Comparison of ENCODE assay signal across 11 mouse cellular contexts in the genomic region with DNA sequence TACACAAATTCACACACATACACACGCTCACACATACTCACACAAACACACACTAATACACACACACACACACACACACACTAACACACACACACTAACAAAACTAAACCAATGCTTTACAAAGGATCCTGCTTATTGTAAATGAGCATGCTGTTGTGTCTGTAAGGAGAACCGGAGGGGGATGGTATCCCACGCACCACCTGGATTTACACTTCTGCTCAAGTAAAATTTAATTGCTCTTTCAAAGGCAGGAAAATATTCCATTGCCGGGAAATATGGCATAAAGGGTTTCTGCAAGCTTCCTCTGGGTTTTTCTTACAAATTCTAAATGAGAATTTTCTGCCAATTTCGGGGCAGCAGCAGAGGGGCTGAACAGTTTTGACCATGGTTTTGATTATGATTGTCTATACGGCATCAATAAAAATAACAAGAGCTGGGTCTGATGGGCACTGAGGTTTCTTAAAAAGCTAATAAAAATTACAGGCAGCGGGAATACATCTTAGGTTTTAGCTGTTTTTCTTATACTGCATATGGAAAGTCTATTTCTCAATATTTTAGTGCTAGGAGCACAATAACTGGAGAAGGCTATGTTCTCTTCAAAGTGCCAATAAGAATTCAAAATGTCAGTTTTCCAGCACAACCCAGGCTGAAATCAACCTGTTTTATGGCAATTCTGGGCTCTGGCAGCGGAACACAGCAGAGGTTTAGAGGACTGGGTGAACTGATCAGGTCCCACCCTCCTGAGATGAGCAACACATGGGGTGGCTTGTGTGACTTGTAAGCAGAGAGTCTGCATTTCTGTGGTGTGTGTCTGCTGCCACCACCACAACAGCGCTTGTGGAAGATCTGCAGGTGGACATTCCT.
A peak's percentile ranks its signal among the peaks of the same experiment; 100 is the strongest.
DNase-seq lines count a peak whose midpoint lies in the region; ATAC-seq lines count a peak whose summit lies in the region.
"Had no signal": no experiment of that assay in that cellular context is flagged by ENCODE, and none has a peak within 500 bp of the region (broad histone marks: within the 10 kb centered on the region; RNA-seq: fewer than 3 reads in every experiment).

No protein-coding gene starts in this region.

- ATAC-seq in megakaryocyte, adult 5-6 weeks (ENCODE audit: poor library complexity, severe bottlenecking) = no peak
- ATAC-seq: hindbrain, postnatal 0 days had no signal

- peaks cover 17% of the 10 kb centered on the region for H3K9me3 ChIP-seq in megakaryocyte, embryonic 14.5 days

- H3K27me3 ChIP-seq in megakaryocyte, embryonic 14.5 days (replicated peaks) = peaks cover 12% of the 10 kb centered on the region

- H3K36me3 ChIP-seq in megakaryocyte, embryonic 14.5 days (replicated peaks; ENCODE audit: low read length) = peaks cover 4% of the 10 kb centered on the region
- H3K36me3 ChIP-seq: forebrain, embryonic 10.5 days had no signal

- peaks cover 37% of the 10 kb centered on the region for H3K4me1 ChIP-seq in megakaryocyte, embryonic 14.5 days
- H3K4me1 ChIP-seq: forebrain, embryonic 10.5 days had no signal

- peak overlapping the region; percentile 86 for H3K4me3 ChIP-seq in megakaryocyte, embryonic 14.5 days (replicated peaks)
- H3K4me3 ChIP-seq: forebrain, embryonic 10.5 days had no signal

- DNase-seq in frontal cortex, adult 2 months (ENCODE audit: extremely low spot score in 1 of 2, low spot score in 1 of 2) = peak; percentile 38 to 67
- DNase-seq in frontal cortex, postnatal 25 days (ENCODE audit: low spot score in 2 of 2) = no peak
- peak; percentile 68 to 76 for DNase-seq in layer of hippocampus, adult 8-10 months (ENCODE audit: low spot score in 2 of 2)
- DNase-seq in right cerebral cortex, postnatal 10 days (ENCODE audit: low spot score in 2 of 2) = peak; percentile 64 to 80
- no peak for DNase-seq in ovary, adult 18-20 months (ENCODE audit: low spot score)
- DNase-seq: cerebellum, postnatal 10 days; lung, adult 18-20 months had no signal

Comparison
In these comparisons a context has a peak if more than half of its experiments do, and no peak if none do; other contexts are left out.
1. DNase-seq: peak in frontal cortex, adult 2 months (2 of 2), layer of hippocampus, adult 8-10 months (2 of 2) and right cerebral cortex, postnatal 10 days (2 of 2); none in frontal cortex, postnatal 25 days (0 of 2) and ovary, adult 18-20 months (single experiment).